Mouse (Mus musculus): ENCODE results near the gene Tnf. TPM values are rescaled to one million over a fixed set of nuclear protein-coding genes. Genes with fewer than 3 reads are reported as not detected.

The Tnf gene
- polyA plus RNA-seq (2015; fragmentation: Nextera tagmentation; extraction: Ambion mirVana), result 0.19 TPM in 1 of 2 replicates, not detected in the other

DNA sequence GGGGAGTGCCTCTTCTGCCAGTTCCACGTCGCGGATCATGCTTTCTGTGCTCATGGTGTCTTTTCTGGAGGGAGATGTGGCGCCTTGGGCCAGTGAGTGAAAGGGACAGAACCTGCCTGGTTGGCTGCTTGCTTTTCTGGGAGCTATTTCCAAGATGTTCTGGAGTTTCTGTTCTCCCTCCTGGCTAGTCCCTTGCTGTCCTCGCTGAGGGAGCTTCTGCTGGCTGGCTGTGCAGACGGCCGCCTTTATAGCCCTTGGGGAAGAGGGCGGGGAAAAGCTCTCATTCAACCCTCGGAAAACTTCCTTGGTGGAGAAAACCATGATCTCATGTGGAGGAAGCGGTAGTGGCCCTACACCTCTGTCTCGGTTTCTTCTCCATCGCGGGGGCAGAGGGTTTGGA lies at the start of gene Tnf:
Gene Tnf (minus strand): TSS at position 221 of the 400 bp plus-strand sequence.
- WGBS, result 26% methylated on average over 13 of the region's 13 CpGs
- 0 out of 2 replicates have a peak, but pooled peaks have one; percentile 47 for ATAC-seq
- Histone ChIP-seq H3K4me2 (replicated peaks) (peak within 1 kb of the TSS; percentile 42; the same call in 1 of the 2 replicates), H3K27ac (0 out of 2 replicates have a peak within 1 kb of the TSS, but pooled peaks have one; percentile 13), H3K9ac (no peak within 1 kb of the TSS), H3K27me3 (replicated peaks) (peaks cover 29% of the 10 kb centered on the region), H3K4me1 (replicated peaks) (no peaks in the 10 kb centered on the region), H3K4me3 (replicated peaks) (0 out of 2 replicates have a peak within 1 kb of the TSS, but pooled peaks have one; percentile 7), H3K36me3 (no peaks in the 10 kb centered on the region), H3K9me3 (no peaks in the 10 kb centered on the region)

DNA sequence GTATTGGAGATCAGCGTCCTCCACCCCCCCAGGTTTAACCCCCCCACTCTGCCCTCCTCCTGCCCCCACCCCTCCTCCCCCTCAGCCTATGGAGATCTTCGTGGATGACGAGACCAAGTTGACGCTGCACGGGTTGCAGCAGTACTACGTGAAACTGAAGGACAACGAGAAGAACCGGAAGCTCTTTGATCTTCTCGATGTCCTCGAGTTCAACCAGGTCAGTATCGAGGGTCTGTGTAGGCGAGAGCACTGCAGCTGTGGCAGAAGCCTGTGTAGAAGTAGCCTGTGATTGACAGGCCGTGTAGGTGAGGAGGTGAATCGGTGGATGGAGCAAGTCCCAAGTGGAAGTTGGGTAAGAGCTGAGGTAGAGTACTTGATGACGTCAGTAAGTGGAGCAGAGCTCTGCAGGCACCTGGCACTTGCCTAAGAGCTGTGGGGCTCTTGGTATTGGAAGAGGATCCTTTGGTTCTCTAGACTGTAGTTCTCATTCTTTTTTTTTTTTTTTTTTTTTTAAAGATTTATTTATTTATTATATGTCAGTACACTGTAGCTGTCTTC lies 49.4 kb upstream of the Tnf start:
- no peak overlapping the region for H3K9ac ChIP-seq
- peaks cover 75% of the 10 kb centered on the region for H3K36me3 ChIP-seq
- 77% methylated on average over 15 of the region's 15 CpGs for WGBS
- no peak for ATAC-seq
- no peaks in the 10 kb centered on the region for H3K27me3 ChIP-seq (replicated peaks)
- no peak overlapping the region for H3K27ac ChIP-seq
- no peak overlapping the region for H3K4me3 ChIP-seq (replicated peaks)
- no peaks in the 10 kb centered on the region for H3K9me3 ChIP-seq
- no peak overlapping the region for H3K4me2 ChIP-seq (replicated peaks)
- H3K4me1 ChIP-seq (replicated peaks), result 0 out of 2 replicates have a peak, but pooled peaks cover 5% of the 10 kb centered on the region

DNA sequence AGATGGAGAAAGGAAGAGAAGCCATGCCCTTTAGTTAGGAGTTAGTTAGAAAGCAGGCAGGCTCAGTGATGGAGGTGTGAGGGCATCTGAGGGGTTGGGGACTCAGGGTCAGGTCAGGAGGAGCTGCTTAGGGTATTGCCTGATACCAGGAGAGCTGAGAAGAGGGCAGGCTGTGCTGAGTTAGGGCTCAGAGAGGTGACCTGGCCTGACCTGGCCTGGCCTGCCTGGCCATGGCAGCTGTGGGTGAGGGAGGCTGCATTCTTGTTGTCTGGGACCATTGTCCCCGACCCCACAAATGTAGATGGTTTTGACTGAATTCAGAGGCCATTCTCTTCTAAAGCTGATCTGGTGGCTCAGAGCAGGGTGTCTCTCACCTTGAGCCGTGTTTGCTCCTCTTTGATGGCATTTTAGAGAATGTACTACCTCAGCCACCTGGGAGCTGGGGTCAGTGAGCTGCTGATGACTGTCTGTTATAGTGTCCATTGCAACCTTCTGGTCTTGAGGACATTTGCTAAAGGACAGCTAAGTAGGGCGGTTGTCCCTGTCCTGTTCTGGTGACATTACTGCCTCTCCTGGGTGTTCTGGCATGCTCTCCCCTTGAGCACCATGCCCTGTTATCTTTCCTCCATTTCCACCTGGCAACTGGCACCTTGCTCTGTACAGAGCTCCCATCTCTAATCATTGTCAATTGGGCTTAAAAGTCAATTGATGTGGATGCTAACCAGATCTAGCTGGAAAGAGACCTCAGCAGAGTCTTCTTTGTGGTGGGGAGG lies 48.7 kb upstream of the Tnf start:
- Histone ChIP-seq H3K36me3 (peaks cover 80% of the 10 kb centered on the region), H3K27me3 (replicated peaks) (no peaks in the 10 kb centered on the region), H3K27ac (no peak overlapping the region), H3K9ac (no peak overlapping the region), H3K4me1 (replicated peaks) (peaks cover 11% of the 10 kb centered on the region; the same call in 1 of the 2 replicates), H3K9me3 (no peaks in the 10 kb centered on the region), H3K4me3 (replicated peaks) (no peak overlapping the region), H3K4me2 (replicated peaks) (no peak overlapping the region)
- no peak for ATAC-seq
- 84% methylated on average over 3 of the region's 3 CpGs for WGBS

DNA sequence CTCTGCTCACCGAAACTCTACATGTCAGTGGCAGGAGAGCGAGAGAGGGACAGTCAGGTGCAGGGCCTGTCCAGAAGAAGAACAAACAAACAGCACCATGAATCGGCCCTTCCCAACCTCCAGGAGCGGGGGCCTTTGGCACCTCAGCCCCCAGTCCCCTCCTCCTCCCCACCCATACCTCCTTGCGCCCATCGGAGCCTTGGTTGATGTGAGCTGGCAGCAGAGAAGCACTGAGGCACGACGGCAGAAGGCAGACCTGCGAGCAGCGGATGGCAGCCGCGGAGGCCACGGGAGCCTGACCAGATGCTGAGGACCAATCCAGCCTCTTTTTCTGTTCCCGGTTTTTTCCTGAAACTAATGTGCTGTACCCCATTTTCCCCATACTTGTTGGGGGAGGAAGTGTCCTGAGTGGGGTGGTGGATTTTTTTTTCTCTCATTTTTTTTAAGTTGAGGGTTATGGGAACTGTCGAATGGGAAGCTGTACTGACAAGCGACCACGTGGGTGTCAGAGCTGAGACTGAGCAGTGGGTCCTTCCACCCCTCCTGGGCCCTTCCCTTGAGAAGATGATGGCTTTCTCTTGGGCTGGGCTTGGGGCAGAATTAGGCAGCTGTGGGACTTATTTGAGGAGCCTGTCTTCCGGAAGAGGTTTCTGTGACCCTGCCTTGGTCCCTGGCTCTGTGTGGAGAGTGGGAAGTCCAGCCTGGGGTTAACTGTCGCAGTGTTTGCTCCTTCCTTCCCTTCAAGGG lies 47.8 kb upstream of the Tnf start:
- Histone ChIP-seq H3K4me1 (replicated peaks) (peaks cover 20% of the 10 kb centered on the region), H3K36me3 (peaks cover 88% of the 10 kb centered on the region), H3K9me3 (no peaks in the 10 kb centered on the region), H3K27me3 (replicated peaks) (no peaks in the 10 kb centered on the region), H3K9ac (no peak overlapping the region), H3K4me2 (replicated peaks) (no peak overlapping the region), H3K27ac (no peak overlapping the region), H3K4me3 (replicated peaks) (no peak overlapping the region)
- WGBS, result 88% methylated on average over 19 of the region's 19 CpGs
- ATAC-seq, result no peak

DNA sequence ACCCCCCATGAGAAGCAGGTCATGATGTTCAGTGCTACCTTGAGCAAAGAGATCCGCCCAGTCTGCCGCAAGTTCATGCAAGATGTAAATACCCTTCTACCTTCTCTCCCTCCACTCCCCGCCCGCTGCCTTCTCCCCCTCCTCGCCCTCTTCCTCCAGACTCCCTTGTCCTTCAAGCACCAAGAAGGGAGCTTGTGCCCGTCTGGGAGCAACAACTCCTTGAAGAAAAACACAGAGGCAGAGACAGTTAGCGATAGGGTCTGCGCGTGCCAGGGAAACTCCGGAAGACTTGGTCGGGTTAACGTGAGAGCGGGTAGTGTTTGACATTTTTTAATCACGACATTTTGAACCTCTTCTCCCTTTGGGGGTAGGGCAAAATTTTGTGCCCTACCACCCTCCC lies 47.2 kb upstream of the Tnf start:
- WGBS, result 85% methylated on average over 14 of the region's 14 CpGs
- no peak overlapping the region for H3K9ac ChIP-seq
- H3K9me3 ChIP-seq, result no peaks in the 10 kb centered on the region
- H3K27ac ChIP-seq, result no peak overlapping the region
- peaks cover 26% of the 10 kb centered on the region for H3K4me1 ChIP-seq (replicated peaks)
- peaks cover 89% of the 10 kb centered on the region for H3K36me3 ChIP-seq
- no peak overlapping the region for H3K4me3 ChIP-seq (replicated peaks)
- no peak for ATAC-seq
- H3K27me3 ChIP-seq (replicated peaks), result no peaks in the 10 kb centered on the region
- H3K4me2 ChIP-seq (replicated peaks), result no peak overlapping the region

DNA sequence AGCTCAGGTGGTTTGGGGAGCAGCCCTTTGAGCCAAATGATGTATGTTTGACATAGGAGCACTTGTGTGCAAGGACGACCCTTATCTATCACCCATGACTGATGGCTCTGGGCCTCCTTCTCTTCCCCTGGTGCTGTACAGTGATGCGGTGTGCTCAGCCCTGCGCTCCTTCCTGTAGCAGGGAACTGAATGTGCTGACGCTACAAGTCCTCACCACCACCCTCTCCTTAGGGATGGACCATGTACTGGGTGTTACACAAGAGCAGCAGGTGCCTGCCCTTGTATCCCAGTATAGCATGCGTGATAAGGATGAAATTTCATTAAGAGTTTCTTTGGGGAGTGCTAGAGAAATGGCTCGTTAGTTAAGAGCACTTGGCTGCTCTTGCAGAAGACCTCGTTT lies 45.3 kb upstream of the Tnf start:
- H3K4me1 ChIP-seq (replicated peaks), result peaks cover 32% of the 10 kb centered on the region
- no peak overlapping the region for H3K9ac ChIP-seq
- no peak overlapping the region for H3K4me2 ChIP-seq (replicated peaks)
- no peak overlapping the region for H3K4me3 ChIP-seq (replicated peaks)
- no peak overlapping the region for H3K27ac ChIP-seq
- H3K9me3 ChIP-seq, result no peaks in the 10 kb centered on the region
- peaks cover 78% of the 10 kb centered on the region for H3K36me3 ChIP-seq
- 76% methylated on average over 7 of the region's 7 CpGs for WGBS
- H3K27me3 ChIP-seq (replicated peaks), result no peaks in the 10 kb centered on the region
- no peak for ATAC-seq

DNA sequence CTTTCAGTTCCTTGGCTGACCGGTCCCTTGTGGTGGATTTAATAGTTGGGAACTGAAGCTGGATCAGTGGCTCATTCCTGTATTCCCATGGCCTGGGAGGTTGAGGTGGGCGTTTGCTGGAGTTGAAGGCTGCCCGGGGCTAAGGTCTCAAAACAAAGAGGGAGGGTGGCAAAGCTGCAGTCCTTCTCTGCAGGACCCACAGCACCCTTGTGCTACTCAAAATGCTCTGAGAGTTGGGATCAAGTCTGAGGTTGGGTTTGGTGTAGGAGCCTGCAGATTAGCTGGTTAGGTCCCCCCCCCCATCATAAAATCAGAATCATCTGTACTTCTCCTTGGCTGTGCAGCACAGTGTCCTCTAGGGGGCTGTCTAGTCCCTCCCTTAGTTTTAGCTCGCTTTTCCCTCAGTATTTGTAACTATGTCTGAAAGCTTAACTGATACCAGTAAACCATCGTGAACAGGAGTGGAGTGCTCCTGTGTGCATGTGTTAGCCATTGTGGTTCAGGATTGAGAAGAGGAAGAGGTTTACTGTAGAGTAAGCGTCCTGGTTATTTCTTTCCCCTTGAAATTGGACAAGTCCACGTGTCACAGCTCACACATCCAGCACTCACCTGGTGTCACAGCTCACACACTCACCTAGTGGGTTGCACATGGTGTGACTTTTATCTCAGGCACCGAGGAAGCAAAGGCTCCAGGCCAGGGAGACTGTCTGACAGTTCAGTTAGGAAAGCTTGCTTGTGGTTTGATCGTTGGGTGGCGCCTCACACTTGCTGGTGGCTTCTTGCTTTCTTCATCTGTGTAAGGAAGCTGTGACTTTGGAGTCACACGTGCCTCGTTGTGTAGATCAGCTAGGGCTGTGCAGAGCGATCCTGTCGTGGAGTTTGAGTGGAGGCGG lies 44.2 kb upstream of the Tnf start:
- no peak for ATAC-seq
- peak overlapping the region; percentile 88; the same call in 1 of the 2 replicates for H3K4me2 ChIP-seq (replicated peaks)
- WGBS, result 79% methylated on average over 15 of the region's 15 CpGs
- H3K9me3 ChIP-seq, result no peaks in the 10 kb centered on the region
- no peak overlapping the region for H3K4me3 ChIP-seq (replicated peaks)
- peaks cover 32% of the 10 kb centered on the region for H3K4me1 ChIP-seq (replicated peaks)
- no peaks in the 10 kb centered on the region for H3K27me3 ChIP-seq (replicated peaks)
- peaks cover 69% of the 10 kb centered on the region for H3K36me3 ChIP-seq
- no peak overlapping the region for H3K9ac ChIP-seq
- no peak overlapping the region for H3K27ac ChIP-seq

DNA sequence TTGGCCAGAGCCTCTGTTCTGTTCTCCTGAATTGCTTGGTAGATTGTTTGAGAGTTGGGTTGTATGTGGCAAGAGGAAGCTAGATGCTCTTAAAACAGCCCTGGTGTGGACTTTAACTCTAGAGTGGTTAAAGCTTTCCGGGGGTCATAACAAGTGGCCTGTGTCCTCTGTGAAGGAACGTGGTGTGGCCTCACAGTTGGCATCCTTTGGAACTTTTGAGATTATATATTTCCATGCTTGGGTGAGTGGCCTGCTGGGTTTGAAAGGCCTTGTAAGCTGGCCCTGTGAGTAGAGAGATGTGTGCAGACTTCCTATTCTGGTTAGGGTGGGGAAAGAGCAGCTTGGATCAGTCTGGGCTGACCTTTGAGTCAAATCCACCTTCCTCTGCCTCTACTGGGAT lies 43.2 kb upstream of the Tnf start:
- Histone ChIP-seq H3K9ac (peak overlapping the region; percentile 21; the same call in 1 of the 2 replicates), H3K9me3 (no peaks in the 10 kb centered on the region), H3K4me2 (replicated peaks) (peak overlapping the region; percentile 88), H3K4me3 (replicated peaks) (peak overlapping the region; percentile 73; the same call in 1 of the 2 replicates), H3K27ac (0 out of 2 replicates have a peak overlapping the region, but pooled peaks have one; percentile 5), H3K36me3 (peaks cover 59% of the 10 kb centered on the region), H3K27me3 (replicated peaks) (no peaks in the 10 kb centered on the region), H3K4me1 (replicated peaks) (peaks cover 39% of the 10 kb centered on the region)
- ATAC-seq, result no peak
- WGBS, result 53% methylated on average over 2 of the region's 2 CpGs

DNA sequence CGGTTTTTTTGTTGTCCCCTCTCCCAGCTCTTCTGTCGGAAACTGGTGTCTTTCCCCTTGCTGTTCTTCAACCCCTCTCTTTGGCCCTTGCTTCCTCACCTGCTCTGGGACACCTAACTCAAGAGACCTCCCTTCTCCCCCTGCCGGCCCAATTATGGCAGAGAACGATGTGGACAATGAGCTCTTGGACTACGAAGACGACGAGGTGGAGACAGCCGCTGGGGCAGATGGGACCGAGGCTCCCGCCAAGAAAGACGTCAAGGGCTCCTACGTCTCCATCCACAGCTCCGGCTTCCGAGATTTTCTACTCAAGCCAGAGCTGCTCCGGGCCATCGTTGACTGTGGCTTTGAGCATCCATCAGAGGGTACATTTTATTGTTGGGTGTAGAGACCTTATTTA lies 41.3 kb upstream of the Tnf start:
- Histone ChIP-seq H3K9me3 (no peaks in the 10 kb centered on the region), H3K4me1 (replicated peaks) (peaks cover 36% of the 10 kb centered on the region), H3K27ac (peak overlapping the region; percentile 96; the same call in 1 of the 2 replicates), H3K4me3 (replicated peaks) (peak overlapping the region; percentile 73), H3K9ac (peak overlapping the region; percentile 98), H3K36me3 (peaks cover 42% of the 10 kb centered on the region), H3K27me3 (replicated peaks) (no peaks in the 10 kb centered on the region), H3K4me2 (replicated peaks) (peak overlapping the region; percentile 88)
- ATAC-seq, result no peak
- 2% methylated on average over 16 of the region's 16 CpGs for WGBS

DNA sequence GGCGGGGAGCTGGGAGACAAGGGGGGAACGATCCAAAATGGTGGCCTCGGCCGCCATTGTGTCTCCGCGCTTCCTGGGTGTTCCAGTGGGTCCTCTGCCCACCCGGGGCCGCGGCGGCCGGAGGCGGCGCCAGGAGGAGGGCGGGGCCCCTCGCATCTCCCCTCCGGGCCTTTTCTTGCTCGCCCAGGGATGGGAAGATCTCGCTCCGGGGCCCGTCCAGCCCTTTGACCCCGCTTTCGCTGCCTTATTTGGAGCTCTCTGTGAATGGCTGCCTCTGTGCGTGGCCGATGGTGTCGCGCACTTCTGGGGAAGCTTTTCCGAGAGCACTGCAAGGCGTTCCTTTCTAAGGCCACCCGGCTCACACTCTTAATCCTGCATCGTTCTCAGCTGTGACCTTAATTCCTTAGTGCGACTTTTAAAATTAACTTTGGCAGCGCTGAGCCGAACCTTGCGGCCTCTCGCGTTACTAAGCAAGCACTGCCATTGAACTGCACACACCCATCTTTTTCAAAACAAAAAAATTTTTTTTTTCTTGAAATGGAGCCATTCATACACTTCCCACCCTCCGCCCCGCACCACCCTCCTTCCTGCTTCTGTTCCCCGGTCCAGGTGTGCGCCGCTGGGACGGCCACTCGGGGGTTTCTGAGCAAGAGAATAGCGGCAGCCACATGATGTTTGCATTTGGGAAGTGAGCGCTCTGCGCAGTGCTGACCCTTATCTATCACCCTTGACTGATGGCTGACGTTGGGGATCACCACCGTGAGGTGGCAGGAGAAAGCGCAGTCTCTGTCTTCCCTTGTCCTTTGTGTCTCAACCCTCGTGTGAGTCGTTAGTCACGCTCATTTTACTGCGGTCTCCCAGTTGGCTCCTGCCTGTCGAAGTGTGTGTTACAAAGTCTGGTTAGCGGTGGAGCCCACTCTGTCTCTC lies 40.5 kb upstream of the Tnf start:
- Histone ChIP-seq H3K27me3 (replicated peaks) (no peaks in the 10 kb centered on the region), H3K9ac (peak overlapping the region; percentile 98), H3K4me3 (replicated peaks) (peak overlapping the region; percentile 73), H3K27ac (peak overlapping the region; percentile 96), H3K4me1 (replicated peaks) (peaks cover 34% of the 10 kb centered on the region), H3K36me3 (peaks cover 35% of the 10 kb centered on the region), H3K4me2 (replicated peaks) (peak overlapping the region; percentile 88), H3K9me3 (no peaks in the 10 kb centered on the region)
- peak; percentile 59 for ATAC-seq
- WGBS, result under 1% methylated on average over 55 of the region's 55 CpGs

Data from intestine, embryonic 15.5 days (tissue).